Mouse (Mus musculus) limb, embryonic 14.5 days (tissue): ENCODE results near the gene Slc31a1. TPM values are rescaled to one million over a fixed set of nuclear protein-coding genes. Genes with fewer than 3 reads are reported as not detected.
A peak's percentile ranks its signal among the peaks of the same experiment; 100 is the strongest.

Experiments used
- ATAC-seq: fragments of 200-750 bp; cut with Nextera tagmentation; 2 replicates; pipeline ENCODE4 v1.8.0; 2017; ENCODE audit warnings: low read depth, moderate number of reproducible peaks, moderate TSS enrichment; ENCODE audit not compliant: low FRiP score
- DNase-seq: peaks from one replicate; pipeline ENCODE4 v3.0.0-alpha.2; 2015; ENCODE audit warnings: low spot score
- H3K27ac ChIP-seq: fragments of 300-500 bp; sonication (generic); replicated peaks from 2 replicates; pipeline ENCODE4 v1.5.1; 2014; ENCODE audit warnings: low read depth, mild to moderate bottlenecking, low read length, moderate library complexity, mixed read lengths
- H3K27me3 ChIP-seq: fragments of 300-500 bp; sonication (generic); 2 replicates; pipeline ENCODE4 v1.6.1; 2014; ENCODE audit warnings: low read length, mixed read lengths; ENCODE audit not compliant: control insufficient read depth, insufficient read depth
- H3K36me3 ChIP-seq: fragments of 300-500 bp; sonication (generic); 2 replicates; pipeline ENCODE4 v1.6.1; 2014; ENCODE audit warnings: mild to moderate bottlenecking, low read length, moderate library complexity, mixed read lengths; ENCODE audit not compliant: control insufficient read depth, insufficient read depth
- H3K4me1 ChIP-seq: fragments of 300-500 bp; sonication (generic); 2 replicates; pipeline ENCODE4 v1.6.1; 2014; ENCODE audit warnings: antibody characterized with exemption, low read length, mixed read lengths; ENCODE audit not compliant: control insufficient read depth, insufficient read depth
- H3K4me2 ChIP-seq: fragments of 300-500 bp; sonication (generic); replicated peaks from 2 replicates; pipeline ENCODE4 v1.6.1; 2014; ENCODE audit warnings: low read depth, mild to moderate bottlenecking, low read length, moderate library complexity; ENCODE audit not compliant: severe bottlenecking
- H3K4me3 ChIP-seq: fragments of 300-500 bp; sonication (generic); replicated peaks from 2 replicates; pipeline ENCODE4 v1.5.1; 2014; ENCODE audit warnings: low read length
- H3K9ac ChIP-seq: fragments of 300-500 bp; sonication (generic); 2 replicates; pipeline ENCODE4 v1.6.1; 2014; ENCODE audit warnings: mild to moderate bottlenecking, low read depth, low read length, moderate library complexity; ENCODE audit not compliant: severe bottlenecking
- H3K9me3 ChIP-seq: fragments of 300-500 bp; sonication (generic); 2 replicates; pipeline ENCODE4 v1.6.1; 2016; ENCODE audit warnings: low read length; ENCODE audit not compliant: control insufficient read depth
- POLR2A ChIP-seq: fragments of 200-500 bp; IDR thresholded peaks from 2 replicates; pipeline ENCODE4 v1.8.0; 2012; ENCODE audit warnings: inconsistent platforms, mild to moderate bottlenecking, moderate library complexity, borderline replicate concordance; ENCODE audit not compliant: insufficient read depth, insufficient read length; ENCODE audit errors: extremely low read depth
- WGBS: fragments of 180-500 bp; shearing (Covaris S2); extraction: QIAGEN DNeasy Blood & Tissue Kit; methylation state at CpG from one replicate; pipeline ENCODE4 v1.1.7; 2014; 5-methylcytosine and 5-hydroxymethylcytosine counted together
- polyA plus RNA-seq, 2 experiments: library from polyadenylated mRNA; depleted of rRNA in 1 of 2; stranded (reverse) in 1 of 2; unstranded in 1 of 2; fragments of >200 nt; fragmentation: Nextera tagmentation in 1 of 2; extraction: Ambion mirVana in 1 of 2; gene quantifications; 2 replicates each; pipeline versions ENCODE4 v1.2.1 to v1.2.3; 2012 to 2014

The Slc31a1 gene
- polyA plus RNA-seq (2012; rRNA removed) (33.1 and 33.3 TPM in 2 replicates), polyA plus RNA-seq (2014; fragmentation: Nextera tagmentation; extraction: Ambion mirVana) (45.0 and 46.0 TPM in 2 replicates)

GRCm38 (mm10) chr4:62360088-62360804 is at the start of gene Slc31a1, which contains the start of gene Fkbp15:
Gene Slc31a1 (plus strand): TSS chr4:62360727.
Gene Fkbp15 (minus strand): TSS chr4:62360548.
- no peaks in the 10 kb centered on the region for H3K36me3 ChIP-seq
- H3K4me2 ChIP-seq, result peak within 1 kb of the TSS; percentile 69
- no peaks in the 10 kb centered on the region for H3K27me3 ChIP-seq
- 1% methylated on average over 47 of the region's 51 CpGs for WGBS
- H3K9me3 ChIP-seq, result no peaks in the 10 kb centered on the region
- H3K27ac ChIP-seq, result peak within 1 kb of the TSS; percentile 67
- peak within 1 kb of the TSS; percentile 74 for H3K4me3 ChIP-seq
- peak; percentile 62; the same call in 1 of the 2 replicates for TF ChIP-seq POLR2A
- H3K9ac ChIP-seq, result peak within 1 kb of the TSS; percentile 81
- H3K4me1 ChIP-seq, result peaks cover 12% of the 10 kb centered on the region
- ATAC-seq, result peak; percentile 100
- peak; percentile 97 for DNase-seq

- Histone ChIP-seq H3K4me1 (no peaks in the 10 kb centered on the region), H3K27me3 (no peaks in the 10 kb centered on the region), H3K9ac (no peak overlapping the region), H3K27ac (no peak overlapping the region), H3K36me3 (peaks cover 36% of the 10 kb centered on the region), H3K9me3 (no peaks in the 10 kb centered on the region), H3K4me3 (no peak overlapping the region), H3K4me2 (no peak overlapping the region)
- no peak for ATAC-seq
- 95% methylated on average over 2 of the region's 2 CpGs for WGBS
- no peak for TF ChIP-seq POLR2A
- no peak for DNase-seq
These were observed 47.7 kb upstream of the Slc31a1 start for GRCm38 (mm10) chr4:62312821-62313220.

- H3K27me3 ChIP-seq, result no peaks in the 10 kb centered on the region
- H3K4me2 ChIP-seq, result no peak overlapping the region
- ATAC-seq (no peak), DNase-seq (no peak)
- no peaks in the 10 kb centered on the region for H3K9me3 ChIP-seq
- no peak overlapping the region for H3K9ac ChIP-seq
- H3K4me1 ChIP-seq, result no peaks in the 10 kb centered on the region
- 82% methylated on average over 9 of the region's 9 CpGs for WGBS
- peaks cover 33% of the 10 kb centered on the region for H3K36me3 ChIP-seq
- no peak overlapping the region for H3K4me3 ChIP-seq
- H3K27ac ChIP-seq, result no peak overlapping the region
- no peak for TF ChIP-seq POLR2A
These were observed 46.8 kb upstream of the Slc31a1 start for GRCm38 (mm10) chr4:62313641-62314211.

- Histone ChIP-seq H3K9me3 (no peaks in the 10 kb centered on the region), H3K27me3 (no peaks in the 10 kb centered on the region), H3K27ac (no peak overlapping the region), H3K4me2 (no peak overlapping the region), H3K9ac (no peak overlapping the region), H3K4me3 (no peak overlapping the region), H3K36me3 (peaks cover 41% of the 10 kb centered on the region), H3K4me1 (no peaks in the 10 kb centered on the region)
- TF ChIP-seq POLR2A, result no peak
- 87% methylated on average over 3 of the region's 3 CpGs for WGBS
- ATAC-seq, result no peak
- no peak for DNase-seq
These were observed 46.0 kb upstream of the Slc31a1 start for GRCm38 (mm10) chr4:62314516-62314915.

GRCm38 (mm10) chr4:62316456-62316855 is 44.1 kb upstream of the Slc31a1 start:
- peaks cover 56% of the 10 kb centered on the region for H3K36me3 ChIP-seq
- no peak overlapping the region for H3K9ac ChIP-seq
- ATAC-seq, result no peak

More at GRCm38 (mm10) chr4:62316456-62316855, 44.1 kb upstream of the Slc31a1 start:
- WGBS, result 79% methylated on average over 2 of the region's 2 CpGs
- no peak for DNase-seq
- no peak overlapping the region for H3K4me2 ChIP-seq
- no peak for TF ChIP-seq POLR2A
- H3K4me3 ChIP-seq, result no peak overlapping the region
- no peak overlapping the region for H3K27ac ChIP-seq
- no peaks in the 10 kb centered on the region for H3K27me3 ChIP-seq
- no peaks in the 10 kb centered on the region for H3K9me3 ChIP-seq
- H3K4me1 ChIP-seq, result no peaks in the 10 kb centered on the region
